Mouse (Mus musculus) E14TG2a.4 (cell line): ENCODE data around the gene BC030500.

Source experiments
- CTCF ChIP-seq: conservative IDR thresholded peaks from 2 replicates; pipeline ENCODE4 v1.5.1; 2014; ENCODE audit warnings: low read length
- NANOG ChIP-seq: IDR thresholded peaks from 2 replicates; pipeline ENCODE4 v1.6.1; 2014; ENCODE audit warnings: borderline replicate concordance, low read length, mixed read lengths
- POU5F1 ChIP-seq: IDR thresholded peaks from 2 replicates; pipeline ENCODE4 v1.6.1; 2014; ENCODE audit warnings: low read length, borderline replicate concordance

DNA sequence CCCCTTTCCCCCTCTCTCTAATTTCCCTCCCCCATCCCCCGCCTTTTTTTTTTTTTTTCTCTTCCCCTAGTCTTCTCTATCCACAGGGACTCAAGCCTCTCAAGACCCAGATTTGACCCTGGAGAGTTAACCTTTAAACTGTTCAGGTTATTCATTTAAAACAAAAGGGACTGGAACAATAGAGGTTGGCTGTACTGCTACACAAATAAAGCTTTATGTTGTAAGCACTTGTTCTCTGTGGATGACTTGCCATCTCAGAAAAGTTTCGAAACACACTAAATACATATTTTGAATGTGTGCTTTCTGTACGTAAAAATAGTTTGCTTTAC is 2.0 kb downstream of the BC030500 start:
- TF ChIP-seq POU5F1: no peak
- TF ChIP-seq CTCF: no peak
- no peak for TF ChIP-seq NANOG
